Mouse (Mus musculus): Measurements from ENCODE around the gene Guf1. TPM values are rescaled to one million over a fixed set of nuclear protein-coding genes. Genes with fewer than 3 reads are reported as not detected.

Gene Guf1
- polyA plus RNA-seq (2014; fragmentation: Illumina TruSeq; extraction: RNeasy Lipid Tissue Mini Kit (QIAGEN cat#74804); ENCODE audit: low read depth, low replicate concordance), result 22.2 TPM

DNA sequence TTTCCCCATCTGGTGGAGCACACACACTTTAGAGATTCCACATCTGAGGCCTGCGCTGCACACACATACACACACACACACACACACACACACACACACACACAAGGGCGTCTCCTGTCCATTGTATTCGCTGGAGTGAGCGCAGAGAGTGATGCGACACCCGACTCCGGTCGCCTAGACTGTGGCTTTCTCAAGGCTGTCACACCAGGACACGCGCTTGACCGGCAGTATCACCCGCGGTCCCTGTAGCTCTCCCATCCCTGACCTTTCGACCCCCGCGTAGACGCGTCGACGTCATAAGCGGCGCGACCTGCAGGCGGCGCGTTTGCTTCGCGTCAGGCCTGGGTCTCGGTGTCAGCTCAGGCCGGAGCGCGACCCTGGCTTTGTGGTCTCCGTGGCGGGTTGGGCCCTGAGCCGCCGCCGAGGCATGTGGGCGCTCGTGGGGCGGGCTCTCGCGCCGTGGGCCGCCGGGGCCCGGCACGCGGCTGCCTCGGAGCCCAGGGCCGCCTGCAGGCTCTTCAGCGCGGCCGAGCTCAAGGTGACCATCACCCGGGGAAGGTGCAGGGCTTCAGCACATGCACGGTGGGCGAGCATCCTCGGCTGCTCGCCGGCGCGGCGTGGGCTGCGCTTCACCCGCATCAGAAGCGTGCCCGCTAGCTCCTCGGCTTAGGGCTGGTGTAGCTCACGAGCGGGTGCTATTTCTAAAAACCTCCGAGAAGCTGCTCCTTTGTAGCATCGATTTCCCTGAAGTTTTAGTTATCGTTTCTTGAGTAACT, at the start of gene Guf1:
Guf1 (plus strand) TSS at position 296 of the 776 bp plus-strand sequence.

DNA sequence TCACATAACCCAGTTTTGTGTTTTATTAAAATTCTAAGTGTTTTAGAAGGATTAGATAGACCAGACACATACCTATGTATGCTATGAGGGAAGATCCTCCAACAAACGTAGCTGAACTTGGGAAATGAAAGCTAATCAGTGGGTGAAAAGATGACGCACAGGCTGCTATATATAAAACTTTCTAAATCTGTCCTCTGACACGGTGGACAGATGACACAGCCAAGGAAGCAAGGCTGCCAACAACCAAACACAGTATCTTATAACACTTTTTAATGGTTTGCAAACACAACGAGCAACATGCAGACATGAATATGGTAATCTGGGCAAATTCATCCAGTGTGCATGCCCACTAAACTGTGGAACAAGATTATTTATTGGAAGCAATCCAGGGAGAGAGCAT, 14.2 kb upstream of the Guf1 start, which contains the start of gene Yipf7:
Yipf7 (minus strand) TSS at position 160 of the 400 bp plus-strand sequence.

DNA sequence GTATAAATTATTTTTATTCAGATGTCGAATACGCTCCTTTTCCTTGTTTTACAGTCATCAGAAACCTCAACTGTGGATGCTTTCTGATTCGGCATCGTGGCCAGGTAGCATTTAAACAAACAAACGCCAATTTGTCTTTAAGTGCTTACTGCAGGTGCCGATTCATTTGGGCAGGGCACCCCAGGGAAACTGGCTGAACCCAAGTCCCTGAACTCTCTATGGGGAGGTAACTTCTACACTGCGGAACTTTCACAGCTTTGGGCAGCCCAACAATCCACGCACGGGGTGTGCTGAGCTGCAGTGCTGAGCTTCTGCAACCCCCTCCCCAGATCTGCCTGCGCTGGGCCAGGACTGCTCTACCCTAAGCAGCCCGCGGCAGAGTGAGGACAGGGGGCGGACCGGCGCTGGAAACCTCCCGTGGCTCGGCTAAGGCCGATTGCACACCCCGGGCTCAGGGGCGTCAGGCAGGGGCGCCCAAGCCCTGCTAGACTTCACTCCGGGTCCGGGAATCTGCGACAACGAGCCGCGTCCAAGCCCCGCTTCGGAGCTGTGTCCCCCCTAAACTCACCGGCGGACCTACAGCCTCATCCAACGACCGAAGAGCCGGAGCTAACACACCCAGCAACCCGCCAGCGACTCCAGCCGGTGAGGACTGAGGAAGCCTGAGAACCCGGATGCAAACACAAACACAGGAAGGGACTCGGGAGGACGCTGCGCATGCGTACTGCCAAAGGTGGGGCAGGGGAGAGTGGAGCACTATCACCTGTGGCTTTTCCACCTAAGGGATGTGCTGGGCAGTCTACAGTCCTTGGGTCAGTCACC, 35.1 kb downstream of the Guf1 start, which contains the start of gene Gnpda2:
Gnpda2 (minus strand) TSS at position 701 of the 822 bp plus-strand sequence.

Other genes starting within 250 kb of the Guf1 start
- gene Kctd8, start 215.2 kb upstream of the Guf1 start, polyA plus RNA-seq (2014; fragmentation: Illumina TruSeq; extraction: RNeasy Lipid Tissue Mini Kit (QIAGEN cat#74804); ENCODE audit: low read depth, low replicate concordance), result not detected
- gene Yipf7, start 14.3 kb upstream of the Guf1 start, polyA plus RNA-seq (2014; fragmentation: Illumina TruSeq; extraction: RNeasy Lipid Tissue Mini Kit (QIAGEN cat#74804); ENCODE audit: low read depth, low replicate concordance), result not detected
- 20.8 TPM for gene Gnpda2, start 35.4 kb downstream of the Guf1 start, polyA plus RNA-seq (2014; fragmentation: Illumina TruSeq; extraction: RNeasy Lipid Tissue Mini Kit (QIAGEN cat#74804); ENCODE audit: low read depth, low replicate concordance)